Mouse (Mus musculus): ENCODE data around the gene Otud7a. TPM values are rescaled to one million over a fixed set of nuclear protein-coding genes. Genes with fewer than 3 reads are reported as not detected.

The Otud7a gene
- polyA plus RNA-seq (2015; fragmentation: Nextera tagmentation; extraction: Ambion mirVana): 2.5 TPM in 2 replicates

GRCm38 (mm10) chr7:63444484-63445345 is at the start of gene Otud7a:
TSS of gene Otud7a (plus strand) at chr7:63444751.
- H3K9ac ChIP-seq: peak within 1 kb of the TSS; percentile 87
- peak within 1 kb of the TSS; percentile 91 for H3K27ac ChIP-seq (replicated peaks)
- peak within 1 kb of the TSS; percentile 83 for H3K4me3 ChIP-seq
- H3K36me3 ChIP-seq: no peaks in the 10 kb centered on the region
- under 1% methylated on average over 100 of the region's 123 CpGs for WGBS
- H3K9me3 ChIP-seq: no peaks in the 10 kb centered on the region
- H3K4me1 ChIP-seq (replicated peaks): peaks cover 13% of the 10 kb centered on the region
- peak; percentile 94 for ATAC-seq (ENCODE audit: low read depth)
- H3K4me2 ChIP-seq: peak within 1 kb of the TSS; percentile 86
- peaks cover 9% of the 10 kb centered on the region; the same call in 1 of the 2 replicates for H3K27me3 ChIP-seq

DNA sequence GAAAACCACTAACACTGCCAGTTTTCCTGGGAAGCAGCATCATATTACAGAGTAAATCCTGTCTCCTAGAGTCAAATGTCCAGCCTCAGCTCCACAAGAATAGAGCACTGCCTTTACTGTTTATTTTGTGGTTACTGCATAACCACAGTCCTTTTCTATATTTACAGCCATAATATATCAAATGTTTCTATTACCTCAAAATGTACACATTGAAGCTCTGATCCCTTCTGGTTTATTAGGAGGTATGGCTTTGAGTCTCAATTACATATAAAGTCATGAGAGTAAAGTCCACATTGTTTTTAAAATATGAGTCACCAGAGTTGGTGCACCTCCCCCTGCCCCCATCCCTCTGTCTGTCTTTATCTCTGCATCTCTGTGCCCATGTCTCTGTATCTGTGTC is 38.6 kb upstream of the Otud7a start:
- H3K9me3 ChIP-seq: no peaks in the 10 kb centered on the region
- H3K36me3 ChIP-seq: no peaks in the 10 kb centered on the region

DNA sequence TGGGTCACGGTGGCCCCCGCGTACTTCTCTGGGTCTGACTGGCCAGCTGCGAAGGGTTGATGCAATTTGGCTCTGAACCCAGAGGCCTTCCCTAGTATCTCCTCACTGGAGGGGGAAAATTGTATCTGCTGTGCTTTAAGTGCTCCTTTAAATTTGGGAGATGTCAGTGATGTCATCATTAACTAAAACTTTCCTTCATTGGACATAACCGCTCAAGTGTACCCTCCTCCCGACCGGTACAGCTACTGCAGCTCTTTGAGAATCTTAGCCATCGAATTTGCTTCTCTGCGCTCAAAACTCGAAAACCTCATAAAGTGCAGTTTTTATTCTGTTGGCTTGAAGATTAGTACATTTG is 772 bp downstream of the Otud7a start:
- WGBS: 23% methylated on average over 10 of the region's 10 CpGs
- peak overlapping the region; percentile 86 for H3K4me2 ChIP-seq
- no peak; the same call in 1 of the 2 replicates for ATAC-seq (ENCODE audit: low read depth)
- peak overlapping the region; percentile 83 for H3K4me3 ChIP-seq
- H3K9me3 ChIP-seq: no peaks in the 10 kb centered on the region
- H3K4me1 ChIP-seq (replicated peaks): peaks cover 13% of the 10 kb centered on the region
- H3K27me3 ChIP-seq: peaks cover 9% of the 10 kb centered on the region; the same call in 1 of the 2 replicates
- no peaks in the 10 kb centered on the region for H3K36me3 ChIP-seq
- H3K27ac ChIP-seq (replicated peaks): peak overlapping the region; percentile 91
- H3K9ac ChIP-seq: peak overlapping the region; percentile 87

More for the DNA sequence above, 38.6 kb upstream of the Otud7a start:
- H3K27me3 ChIP-seq: no peaks in the 10 kb centered on the region
- H3K27ac ChIP-seq (replicated peaks): no peak overlapping the region
- H3K4me2 ChIP-seq: no peak overlapping the region
- no peak for ATAC-seq (ENCODE audit: low read depth)
- no peak overlapping the region for H3K4me3 ChIP-seq
- H3K9ac ChIP-seq: no peak overlapping the region
- no peaks in the 10 kb centered on the region for H3K4me1 ChIP-seq (replicated peaks)

- H3K4me3 ChIP-seq: no peak overlapping the region
- WGBS: 43% methylated on average over 1 of the region's 1 CpGs
- H3K36me3 ChIP-seq: no peaks in the 10 kb centered on the region
- H3K27ac ChIP-seq (replicated peaks): no peak overlapping the region
- H3K9me3 ChIP-seq: no peaks in the 10 kb centered on the region
- H3K4me2 ChIP-seq: no peak overlapping the region
- peaks cover 13% of the 10 kb centered on the region for H3K4me1 ChIP-seq (replicated peaks)
- no peak for ATAC-seq (ENCODE audit: low read depth)
- no peak overlapping the region for H3K9ac ChIP-seq
- peaks cover 9% of the 10 kb centered on the region; the same call in 1 of the 2 replicates for H3K27me3 ChIP-seq
Measured at GRCm38 (mm10) chr7:63446951-63447350, 2.4 kb downstream of the Otud7a start.

DNA sequence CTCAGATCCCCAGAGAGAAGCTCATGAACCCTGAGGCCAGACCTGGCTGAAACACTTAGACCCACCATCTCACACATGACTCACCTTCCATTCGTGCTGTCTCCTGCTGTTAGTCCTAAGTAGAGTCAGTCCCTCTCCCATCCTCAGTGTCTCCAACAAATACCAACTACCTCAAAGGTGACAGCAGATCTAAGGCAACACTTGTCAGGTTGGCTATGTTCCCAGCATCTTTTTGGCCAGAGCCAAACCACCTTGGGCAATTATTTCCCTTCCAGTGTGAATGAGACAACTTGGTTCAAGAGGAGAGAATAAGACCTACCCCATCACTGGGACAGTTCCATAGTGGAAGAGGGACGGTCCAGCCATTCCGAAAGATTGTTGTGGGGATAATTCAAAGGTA is 10.7 kb downstream of the Otud7a start:
- no peak for ATAC-seq (ENCODE audit: low read depth)

GRCm38 (mm10) chr7:63462234-63462633 is 17.7 kb downstream of the Otud7a start:
- 79% methylated on average over 2 of the region's 2 CpGs for WGBS
- no peak for ATAC-seq (ENCODE audit: low read depth)

More for the DNA sequence above, 10.7 kb downstream of the Otud7a start:
- H3K4me2 ChIP-seq: no peak overlapping the region
- no peaks in the 10 kb centered on the region for H3K9me3 ChIP-seq
- H3K27me3 ChIP-seq: no peaks in the 10 kb centered on the region
- no peak overlapping the region for H3K27ac ChIP-seq (replicated peaks)
- H3K36me3 ChIP-seq: no peaks in the 10 kb centered on the region
- no peak overlapping the region for H3K9ac ChIP-seq
- whole genome bisulfite sequencing: 81% methylated on average over 3 of the region's 3 CpGs
- no peak overlapping the region for H3K4me3 ChIP-seq
- no peaks in the 10 kb centered on the region for H3K4me1 ChIP-seq (replicated peaks)

DNA sequence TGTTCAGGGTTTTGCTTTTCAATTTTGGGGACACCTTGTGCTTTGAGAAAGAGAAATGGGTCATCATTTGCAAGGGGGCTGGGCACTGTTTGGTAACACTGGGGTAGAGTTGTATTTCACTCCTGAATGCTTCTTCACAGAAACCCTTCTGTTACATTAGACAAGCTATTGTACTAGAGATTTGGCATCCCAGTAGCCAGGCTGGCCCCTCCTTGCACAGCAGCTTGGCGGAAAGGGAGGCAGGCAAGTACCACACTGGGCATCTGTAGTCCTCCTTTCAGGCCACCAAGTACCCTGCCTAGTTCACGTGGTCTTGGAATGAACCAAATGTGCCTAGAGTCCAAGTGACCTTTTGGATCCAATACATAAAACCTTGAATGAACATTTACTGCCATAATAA is 18.1 kb downstream of the Otud7a start:
- no peak for ATAC-seq (ENCODE audit: low read depth)
- no peaks in the 10 kb centered on the region for H3K36me3 ChIP-seq

More at GRCm38 (mm10) chr7:63462234-63462633, 17.7 kb downstream of the Otud7a start:
- no peak overlapping the region for H3K27ac ChIP-seq (replicated peaks)
- H3K4me2 ChIP-seq: no peak overlapping the region
- no peaks in the 10 kb centered on the region for H3K27me3 ChIP-seq
- H3K4me3 ChIP-seq: no peak overlapping the region
- peaks cover 4% of the 10 kb centered on the region; the same call in 1 of the 2 replicates for H3K4me1 ChIP-seq (replicated peaks)
- no peaks in the 10 kb centered on the region for H3K9me3 ChIP-seq
- no peak overlapping the region for H3K9ac ChIP-seq
- H3K36me3 ChIP-seq: no peaks in the 10 kb centered on the region

DNA sequence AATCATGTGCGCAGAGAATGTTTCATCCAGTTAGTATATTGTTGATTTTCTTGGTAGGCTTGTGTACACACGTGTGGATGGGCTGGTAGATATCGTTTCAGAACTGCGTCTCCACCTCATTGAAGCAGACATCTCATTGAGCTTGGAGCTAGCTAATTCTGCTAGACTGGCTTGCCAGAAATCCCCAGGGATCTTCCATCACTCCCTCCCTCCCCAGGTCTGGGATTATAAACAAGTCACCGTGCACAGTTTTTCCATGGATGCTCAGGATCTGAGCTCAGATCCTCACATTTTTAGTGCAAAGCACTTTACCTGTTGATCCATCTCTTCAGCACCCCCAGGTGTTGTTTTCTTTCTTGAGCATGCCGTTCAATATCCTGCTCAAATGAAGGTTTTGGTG is 22.2 kb downstream of the Otud7a start:
- no peak for ATAC-seq (ENCODE audit: low read depth)
- Histone ChIP-seq H3K4me2 (no peak overlapping the region), H3K4me3 (no peak overlapping the region), H3K9ac (no peak overlapping the region), H3K4me1 (replicated peaks) (peaks cover 4% of the 10 kb centered on the region; the same call in 1 of the 2 replicates), H3K36me3 (no peaks in the 10 kb centered on the region), H3K27me3 (no peaks in the 10 kb centered on the region), H3K27ac (replicated peaks) (no peak overlapping the region), H3K9me3 (no peaks in the 10 kb centered on the region)
- 88% methylated on average over 6 of the region's 6 CpGs for WGBS

More for the DNA sequence above, 18.1 kb downstream of the Otud7a start:
- Histone ChIP-seq H3K9me3 (no peaks in the 10 kb centered on the region), H3K27me3 (no peaks in the 10 kb centered on the region), H3K4me3 (no peak overlapping the region), H3K4me1 (replicated peaks) (peaks cover 4% of the 10 kb centered on the region; the same call in 1 of the 2 replicates), H3K4me2 (no peak overlapping the region), H3K9ac (no peak overlapping the region), H3K27ac (replicated peaks) (no peak overlapping the region)
- 63% methylated on average over 2 of the region's 2 CpGs for WGBS

GRCm38 (mm10) chr7:63468258-63468657 is 23.7 kb downstream of the Otud7a start:
- Histone ChIP-seq H3K27ac (replicated peaks) (no peak overlapping the region), H3K4me2 (no peak overlapping the region), H3K9ac (no peak overlapping the region), H3K27me3 (no peaks in the 10 kb centered on the region), H3K9me3 (no peaks in the 10 kb centered on the region), H3K36me3 (no peaks in the 10 kb centered on the region), H3K4me1 (replicated peaks) (0 out of 2 replicates have a peak, but pooled peaks cover 4% of the 10 kb centered on the region), H3K4me3 (no peak overlapping the region)
- ATAC-seq (ENCODE audit: low read depth): no peak
- 90% methylated on average over 3 of the region's 3 CpGs for WGBS

DNA sequence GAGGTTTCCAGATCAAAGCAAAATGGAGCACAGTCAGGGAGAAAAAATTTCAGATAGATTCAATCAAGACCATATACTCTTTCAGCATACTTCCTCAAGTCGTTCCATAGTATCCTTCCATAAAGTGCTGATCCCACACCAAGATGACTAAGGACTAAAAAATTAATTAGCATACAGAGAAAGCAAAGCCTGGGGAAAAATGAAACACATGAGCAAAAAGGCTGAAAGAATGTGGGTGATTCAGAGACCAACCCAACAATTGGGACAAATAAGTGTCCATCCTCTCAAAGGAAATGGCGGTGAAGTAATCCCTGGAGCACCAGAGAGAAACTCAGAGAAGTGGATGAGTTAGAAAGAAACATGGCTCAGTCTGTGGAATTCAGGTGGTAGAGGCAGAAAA is 38.5 kb downstream of the Otud7a start:
- no peak for ATAC-seq (ENCODE audit: low read depth)
- Histone ChIP-seq H3K9me3 (no peaks in the 10 kb centered on the region), H3K4me2 (no peak overlapping the region), H3K27me3 (no peaks in the 10 kb centered on the region), H3K4me3 (no peak overlapping the region), H3K9ac (no peak overlapping the region), H3K4me1 (replicated peaks) (no peaks in the 10 kb centered on the region), H3K36me3 (no peaks in the 10 kb centered on the region), H3K27ac (replicated peaks) (no peak overlapping the region)
- 91% methylated on average over 2 of the region's 2 CpGs for WGBS

DNA sequence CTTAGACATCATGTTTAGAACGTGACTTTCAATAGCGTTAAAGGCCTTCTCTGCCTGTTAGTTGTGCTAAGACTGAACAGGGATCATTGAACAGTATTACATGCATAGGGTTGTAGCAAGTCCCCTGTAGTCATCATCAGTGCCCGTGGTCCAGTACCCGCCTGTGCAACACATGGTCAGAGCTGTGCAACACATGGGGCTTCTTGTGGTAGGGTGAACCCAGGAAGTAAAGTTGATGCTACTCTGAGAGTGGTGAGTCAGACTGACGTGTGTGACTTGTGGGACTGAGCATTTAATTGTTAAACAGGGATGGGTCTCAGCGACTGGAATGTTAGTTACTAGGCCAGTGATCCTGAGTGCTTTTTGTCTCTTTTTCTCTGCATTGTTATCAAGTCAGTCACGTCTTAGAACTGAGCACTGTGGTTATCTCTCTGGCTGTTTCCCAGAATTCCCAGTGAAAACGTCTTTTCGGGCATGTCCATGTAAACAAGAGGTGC is 52.5 kb downstream of the Otud7a start:
- Histone ChIP-seq H3K4me1 (replicated peaks) (no peaks in the 10 kb centered on the region), H3K36me3 (no peaks in the 10 kb centered on the region), H3K4me2 (no peak overlapping the region), H3K27me3 (no peaks in the 10 kb centered on the region), H3K4me3 (no peak overlapping the region), H3K9me3 (no peaks in the 10 kb centered on the region), H3K27ac (replicated peaks) (no peak overlapping the region), H3K9ac (no peak overlapping the region)
- 89% methylated on average over 9 of the region's 9 CpGs for whole genome bisulfite sequencing
- no peak for ATAC-seq (ENCODE audit: low read depth)

DNA sequence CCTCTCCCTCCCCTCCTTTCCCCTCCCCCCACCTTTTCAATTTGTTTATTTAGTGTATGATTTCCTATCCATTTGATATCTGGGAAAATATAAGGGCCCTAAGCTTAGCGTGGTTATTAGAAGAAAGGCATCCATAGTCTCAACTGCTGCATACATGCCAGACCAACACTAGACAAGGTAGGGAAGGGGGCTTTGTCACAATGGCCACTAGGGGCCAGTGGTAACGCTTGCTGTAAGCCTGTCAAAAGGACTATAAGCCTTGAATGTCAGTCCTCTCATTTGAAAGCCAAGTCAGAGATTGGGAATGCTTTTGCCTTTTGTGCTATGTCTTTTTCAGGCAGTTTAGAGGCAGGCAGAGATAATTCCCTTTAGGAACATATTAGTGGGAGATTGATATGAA is 59.7 kb downstream of the Otud7a start:
- Histone ChIP-seq H3K4me2 (no peak overlapping the region), H3K36me3 (no peaks in the 10 kb centered on the region), H3K4me3 (no peak overlapping the region), H3K4me1 (replicated peaks) (no peaks in the 10 kb centered on the region), H3K27me3 (no peaks in the 10 kb centered on the region), H3K9ac (no peak overlapping the region), H3K27ac (replicated peaks) (no peak overlapping the region), H3K9me3 (no peaks in the 10 kb centered on the region)
- peak; percentile 74; the same call in 1 of the 2 replicates for ATAC-seq (ENCODE audit: low read depth)
- 33% methylated on average over 2 of the region's 2 CpGs for WGBS
